Mouse (Mus musculus): Measurements from ENCODE around the gene Fanci. TPM values are rescaled to one million over a fixed set of nuclear protein-coding genes. Genes with fewer than 3 reads are reported as not detected.

The Fanci gene
- polyA plus RNA-seq, 1 experiment: 0.34 TPM

- Histone ChIP-seq H3K27ac (ENCODE audit: insufficient read depth, low read length) (no peak overlapping the region), H3K4me1 (ENCODE audit: control insufficient read depth, insufficient read depth, low read length) (peaks cover 11% of the 10 kb centered on the region; the same call in 1 of the 2 replicates), H3K4me3 (replicated peaks; ENCODE audit: insufficient read depth, low read depth, low read length) (peak overlapping the region; percentile 53), H3K27me3 (ENCODE audit: control insufficient read depth, insufficient read depth, low read length) (no peaks in the 10 kb centered on the region)
- no peak for DNase-seq
- WGBS: 4% methylated on average over 6 of the region's 6 CpGs
- no peak for TF ChIP-seq CTCF (IDR thresholded peaks at IDR 0.05; ENCODE audit: borderline replicate concordance, insufficient read depth, low read depth, low read length)
- no peak for TF ChIP-seq POLR2A (IDR thresholded peaks at IDR 0.05; ENCODE audit: borderline replicate concordance, insufficient read depth, low read length)
Measured at GRCm38 (mm10) chr7:79467951-79468350, 76.2 kb downstream of the Fanci start.

- no peak for TF ChIP-seq POLR2A (IDR thresholded peaks at IDR 0.05; ENCODE audit: borderline replicate concordance, insufficient read depth, low read length)
- Histone ChIP-seq H3K4me3 (replicated peaks; ENCODE audit: insufficient read depth, low read depth, low read length) (no peak overlapping the region), H3K27ac (ENCODE audit: insufficient read depth, low read length) (no peak overlapping the region), H3K27me3 (ENCODE audit: control insufficient read depth, insufficient read depth, low read length) (no peaks in the 10 kb centered on the region), H3K4me1 (ENCODE audit: control insufficient read depth, insufficient read depth, low read length) (peaks cover 5% of the 10 kb centered on the region; the same call in 1 of the 2 replicates)
- no peak for DNase-seq
- WGBS: 77% methylated on average over 8 of the region's 8 CpGs
Measured at GRCm38 (mm10) chr7:79468994-79469393, 77.3 kb downstream of the Fanci start.

- H3K4me3 ChIP-seq (replicated peaks; ENCODE audit: insufficient read depth, low read depth, low read length): no peak overlapping the region
- no peaks in the 10 kb centered on the region for H3K4me1 ChIP-seq (ENCODE audit: control insufficient read depth, insufficient read depth, low read length)
- 89% methylated on average over 5 of the region's 5 CpGs for WGBS
- no peak overlapping the region for H3K27ac ChIP-seq (ENCODE audit: insufficient read depth, low read length)
- no peak for DNase-seq
- H3K27me3 ChIP-seq (ENCODE audit: control insufficient read depth, insufficient read depth, low read length): no peaks in the 10 kb centered on the region
- TF ChIP-seq POLR2A (IDR thresholded peaks at IDR 0.05; ENCODE audit: borderline replicate concordance, insufficient read depth, low read length) (no peak), CTCF (IDR thresholded peaks at IDR 0.05; ENCODE audit: borderline replicate concordance, insufficient read depth, low read depth, low read length) (no peak)
Measured at GRCm38 (mm10) chr7:79469766-79470165, 78.0 kb downstream of the Fanci start.

GRCm38 (mm10) chr7:79470718-79471117, 79.0 kb downstream of the Fanci start:
- H3K27ac ChIP-seq (ENCODE audit: insufficient read depth, low read length): no peak overlapping the region
- WGBS: 70% methylated on average over 3 of the region's 3 CpGs
- no peaks in the 10 kb centered on the region for H3K27me3 ChIP-seq (ENCODE audit: control insufficient read depth, insufficient read depth, low read length)
- no peaks in the 10 kb centered on the region for H3K4me1 ChIP-seq (ENCODE audit: control insufficient read depth, insufficient read depth, low read length)
- H3K4me3 ChIP-seq (replicated peaks; ENCODE audit: insufficient read depth, low read depth, low read length): no peak overlapping the region
- TF ChIP-seq POLR2A (IDR thresholded peaks at IDR 0.05; ENCODE audit: borderline replicate concordance, insufficient read depth, low read length): no peak
- TF ChIP-seq CTCF (IDR thresholded peaks at IDR 0.05; ENCODE audit: borderline replicate concordance, insufficient read depth, low read depth, low read length): no peak
- DNase-seq: no peak

- Histone ChIP-seq H3K4me3 (replicated peaks; ENCODE audit: insufficient read depth, low read depth, low read length) (no peak overlapping the region), H3K27ac (ENCODE audit: insufficient read depth, low read length) (no peak overlapping the region), H3K4me1 (ENCODE audit: control insufficient read depth, insufficient read depth, low read length) (no peaks in the 10 kb centered on the region), H3K27me3 (ENCODE audit: control insufficient read depth, insufficient read depth, low read length) (no peaks in the 10 kb centered on the region)
- WGBS: 62% methylated on average over 7 of the region's 7 CpGs
- peak; percentile 22; the same call in 1 of the 2 replicates for TF ChIP-seq CTCF (IDR thresholded peaks at IDR 0.05; ENCODE audit: borderline replicate concordance, insufficient read depth, low read depth, low read length)
- TF ChIP-seq POLR2A (IDR thresholded peaks at IDR 0.05; ENCODE audit: borderline replicate concordance, insufficient read depth, low read length): no peak
- DNase-seq: no peak
Measured at GRCm38 (mm10) chr7:79471436-79471835, 79.7 kb downstream of the Fanci start.

- Histone ChIP-seq H3K27ac (ENCODE audit: insufficient read depth, low read length) (no peak overlapping the region), H3K4me3 (replicated peaks; ENCODE audit: insufficient read depth, low read depth, low read length) (no peak overlapping the region), H3K4me1 (ENCODE audit: control insufficient read depth, insufficient read depth, low read length) (no peaks in the 10 kb centered on the region), H3K27me3 (ENCODE audit: control insufficient read depth, insufficient read depth, low read length) (no peaks in the 10 kb centered on the region)
- WGBS: 56% methylated on average over 2 of the region's 2 CpGs
- no peak for DNase-seq
- TF ChIP-seq CTCF (IDR thresholded peaks at IDR 0.05; ENCODE audit: borderline replicate concordance, insufficient read depth, low read depth, low read length): no peak
- TF ChIP-seq POLR2A (IDR thresholded peaks at IDR 0.05; ENCODE audit: borderline replicate concordance, insufficient read depth, low read length): no peak
Measured at GRCm38 (mm10) chr7:79472792-79473191, 81.1 kb downstream of the Fanci start.

- Histone ChIP-seq H3K27ac (ENCODE audit: insufficient read depth, low read length) (no peak overlapping the region), H3K4me3 (replicated peaks; ENCODE audit: insufficient read depth, low read depth, low read length) (no peak overlapping the region), H3K4me1 (ENCODE audit: control insufficient read depth, insufficient read depth, low read length) (no peaks in the 10 kb centered on the region), H3K27me3 (ENCODE audit: control insufficient read depth, insufficient read depth, low read length) (no peaks in the 10 kb centered on the region)
- WGBS: 91% methylated on average over 9 of the region's 9 CpGs
- no peak for TF ChIP-seq CTCF (IDR thresholded peaks at IDR 0.05; ENCODE audit: borderline replicate concordance, insufficient read depth, low read depth, low read length)
- TF ChIP-seq POLR2A (IDR thresholded peaks at IDR 0.05; ENCODE audit: borderline replicate concordance, insufficient read depth, low read length): no peak
- DNase-seq: no peak
Measured at GRCm38 (mm10) chr7:79473496-79474194, 81.9 kb downstream of the Fanci start.

GRCm38 (mm10) chr7:79474831-79475399, 83.2 kb downstream of the Fanci start:
- Histone ChIP-seq H3K4me1 (ENCODE audit: control insufficient read depth, insufficient read depth, low read length) (no peaks in the 10 kb centered on the region), H3K27ac (ENCODE audit: insufficient read depth, low read length) (no peak overlapping the region), H3K27me3 (ENCODE audit: control insufficient read depth, insufficient read depth, low read length) (no peaks in the 10 kb centered on the region), H3K4me3 (replicated peaks; ENCODE audit: insufficient read depth, low read depth, low read length) (no peak overlapping the region)
- no peak for DNase-seq
- TF ChIP-seq CTCF (IDR thresholded peaks at IDR 0.05; ENCODE audit: borderline replicate concordance, insufficient read depth, low read depth, low read length): no peak
- WGBS: 89% methylated on average over 5 of the region's 5 CpGs

All from cerebellum, adult 2 months (tissue).